Mouse (Mus musculus) C2C12 (cell line): ENCODE data around the gene Sccpdh. TPM values are rescaled to one million over a fixed set of nuclear protein-coding genes. Genes with fewer than 3 reads are reported as not detected.

Experiments used
- H3K27me3 ChIP-seq: one replicate; pipeline ENCODE4 v1.6.1; 2011; ENCODE audit not compliant: control insufficient read depth, insufficient read depth, insufficient read length
- H3K36me3 ChIP-seq: one replicate; pipeline ENCODE4 v1.6.1; 2011; ENCODE audit not compliant: control insufficient read depth, insufficient read depth
- H3K4me3 ChIP-seq: one replicate; pipeline ENCODE4 v1.5.1; 2011; ENCODE audit warnings: mild to moderate bottlenecking, control low read depth; ENCODE audit not compliant: poor library complexity, insufficient read depth, severe bottlenecking
- H3K79me2 ChIP-seq: one replicate; pipeline ENCODE4 v1.6.1; 2011; ENCODE audit not compliant: control insufficient read depth, insufficient read depth
- H3K79me3 ChIP-seq: one replicate; pipeline ENCODE4 v1.6.1; 2011; ENCODE audit warnings: low read depth, control low read depth
- H3ac ChIP-seq: one replicate; pipeline ENCODE3; 2011; ENCODE audit warnings: low read depth; ENCODE audit not compliant: control insufficient read depth, insufficient read length
- CEBPB ChIP-seq: IDR thresholded peaks from one replicate; pipeline ENCODE4 v1.6.1; 2011; ENCODE audit warnings: low read depth, mild to moderate bottlenecking, control low read depth, moderate library complexity
- CTCF ChIP-seq: IDR thresholded peaks from one replicate; pipeline ENCODE4 v1.5.1; 2011; ENCODE audit not compliant: control insufficient read depth, insufficient read depth, insufficient read length
- FOSL1 ChIP-seq: IDR thresholded peaks from one replicate; pipeline ENCODE4 v1.8.0; 2011; ENCODE audit warnings: mild to moderate bottlenecking, low read length; ENCODE audit not compliant: poor library complexity, insufficient read depth, severe bottlenecking
- MAX ChIP-seq: IDR thresholded peaks from one replicate; pipeline ENCODE4 v1.6.1; 2011; ENCODE audit warnings: mild to moderate bottlenecking, control low read depth
- MYOD1 ChIP-seq: IDR thresholded peaks from one replicate; pipeline ENCODE4 v1.6.1; 2011; ENCODE audit warnings: low read depth; ENCODE audit not compliant: control insufficient read depth, insufficient read length
- USF1 ChIP-seq: IDR thresholded peaks from one replicate; pipeline ENCODE4 v1.6.1; 2011; ENCODE audit warnings: low read depth, mild to moderate bottlenecking, control low read depth, moderate library complexity
- polyA plus RNA-seq: library from polyadenylated mRNA; unstranded; fragments of >200 nt; fragmentation: generic; extraction: Trizol; gene quantifications from one replicate; pipeline ENCODE4 v1.2.1, GENCODE M21; 2012; ENCODE audit warnings: missing spikeins

The Sccpdh gene
- polyA plus RNA-seq, 1 experiment, result 19.1 TPM

GRCm38 (mm10) chr1:179728661-179729060 lies 60.7 kb downstream of the Sccpdh start:
- Histone ChIP-seq H3K79me2 (no peaks in the 10 kb centered on the region), H3K79me3 (no peaks in the 10 kb centered on the region), H3ac (no peak overlapping the region), H3K36me3 (no peaks in the 10 kb centered on the region), H3K4me3 (no peak overlapping the region), H3K27me3 (peaks cover 15% of the 10 kb centered on the region)
- TF ChIP-seq MAX (no peak), USF1 (no peak)

GRCm38 (mm10) chr1:179731391-179731790 lies 63.4 kb downstream of the Sccpdh start:
- Histone ChIP-seq H3K79me3 (no peaks in the 10 kb centered on the region), H3K36me3 (no peaks in the 10 kb centered on the region), H3K79me2 (no peaks in the 10 kb centered on the region), H3K27me3 (peaks cover 10% of the 10 kb centered on the region), H3K4me3 (no peak overlapping the region), H3ac (no peak overlapping the region)
- TF ChIP-seq CTCF (no peak), CEBPB (no peak), USF1 (no peak), MYOD1 (no peak), FOSL1 (no peak), MAX (no peak)

- Histone ChIP-seq H3K36me3 (no peaks in the 10 kb centered on the region), H3K79me3 (no peaks in the 10 kb centered on the region), H3K27me3 (peaks cover 10% of the 10 kb centered on the region), H3K79me2 (no peaks in the 10 kb centered on the region), H3K4me3 (no peak overlapping the region), H3ac (no peak overlapping the region)
- TF ChIP-seq CEBPB, result no peak
- peak; percentile 62 for TF ChIP-seq CTCF
Measured at GRCm38 (mm10) chr1:179734500-179735474, 66.8 kb downstream of the Sccpdh start.

- H3K79me2 ChIP-seq, result no peaks in the 10 kb centered on the region
- no peak for TF ChIP-seq MAX
- no peak for TF ChIP-seq USF1
- TF ChIP-seq FOSL1, result no peak
Measured at GRCm38 (mm10) chr1:179736483-179736882, 68.5 kb downstream of the Sccpdh start.

More at GRCm38 (mm10) chr1:179736483-179736882, 68.5 kb downstream of the Sccpdh start:
- no peaks in the 10 kb centered on the region for H3K36me3 ChIP-seq
- peaks cover 6% of the 10 kb centered on the region for H3K27me3 ChIP-seq
- H3K4me3 ChIP-seq, result no peak overlapping the region
- H3K79me3 ChIP-seq, result no peaks in the 10 kb centered on the region
- no peak overlapping the region for H3ac ChIP-seq

Other genes with a start within 250 kb of the Sccpdh start
- 10.6 TPM for gene Smyd3, start 150.2 kb upstream of the Sccpdh start, polyA plus RNA-seq
- gene Tfb2m, start 121.9 kb upstream of the Sccpdh start, polyA plus RNA-seq, result 10.2 TPM
- 7.7 TPM for gene Cnst, start 121.8 kb upstream of the Sccpdh start, polyA plus RNA-seq
- gene Kif28, start 77.1 kb downstream of the Sccpdh start, polyA plus RNA-seq, result not detected
- 0.16 TPM for gene Gm10518, start 135.2 kb downstream of the Sccpdh start, polyA plus RNA-seq
- gene Ahctf1, start 135.5 kb downstream of the Sccpdh start, polyA plus RNA-seq, result 11.9 TPM